Mouse (Mus musculus) E14TG2a.4 (cell line): ENCODE results near the gene Ip6k3.

ENCODE experiments used
- H3K27me3 ChIP-seq: 2 replicates; pipeline ENCODE4 v1.6.1; 2014; ENCODE audit warnings: low read length, control low read depth; ENCODE audit not compliant: insufficient read depth
- H3K36me3 ChIP-seq: 2 replicates; pipeline ENCODE4 v1.6.1; 2014; ENCODE audit warnings: low read length, control low read depth; ENCODE audit not compliant: insufficient read depth
- H3K4me1 ChIP-seq: replicated peaks from 2 replicates; pipeline ENCODE4 v1.6.1; 2014; ENCODE audit warnings: low read depth, low read length, control low read depth
- H3K4me3 ChIP-seq: replicated peaks from 2 replicates; pipeline ENCODE4 v1.5.1; 2014; ENCODE audit warnings: mild to moderate bottlenecking, low read length
- H3K9me3 ChIP-seq: 2 replicates; pipeline ENCODE4 v1.6.1; 2014; ENCODE audit warnings: low read length, control low read depth
- CTCF ChIP-seq: conservative IDR thresholded peaks from 2 replicates; pipeline ENCODE4 v1.5.1; 2014; ENCODE audit warnings: low read length
- NANOG ChIP-seq: IDR thresholded peaks from 2 replicates; pipeline ENCODE4 v1.6.1; 2014; ENCODE audit warnings: borderline replicate concordance, low read length, mixed read lengths
- POU5F1 ChIP-seq: IDR thresholded peaks from 2 replicates; pipeline ENCODE4 v1.6.1; 2014; ENCODE audit warnings: low read length, borderline replicate concordance

Gene Ip6k3

GRCm38 (mm10) chr17:27138396-27138795 is 29.2 kb downstream of the Ip6k3 start:
- Histone ChIP-seq H3K4me3 (no peak overlapping the region), H3K9me3 (no peaks in the 10 kb centered on the region), H3K4me1 (peaks cover 48% of the 10 kb centered on the region), H3K36me3 (no peaks in the 10 kb centered on the region), H3K27me3 (peaks cover 30% of the 10 kb centered on the region)
- no peak for TF ChIP-seq CTCF
- no peak for TF ChIP-seq POU5F1
- TF ChIP-seq NANOG = no peak

- Histone ChIP-seq H3K9me3 (no peaks in the 10 kb centered on the region), H3K4me3 (no peak overlapping the region), H3K36me3 (peaks cover 26% of the 10 kb centered on the region), H3K27me3 (peaks cover 25% of the 10 kb centered on the region; the same call in 1 of the 2 replicates), H3K4me1 (peaks cover 49% of the 10 kb centered on the region)
- TF ChIP-seq CTCF (no peak), NANOG (no peak)
Measured at GRCm38 (mm10) chr17:27134715-27135114, 32.9 kb downstream of the Ip6k3 start.

GRCm38 (mm10) chr17:27134187-27134586 is 33.4 kb downstream of the Ip6k3 start:
- peaks cover 31% of the 10 kb centered on the region for H3K36me3 ChIP-seq
- H3K4me1 ChIP-seq = peaks cover 54% of the 10 kb centered on the region
- H3K27me3 ChIP-seq = peaks cover 25% of the 10 kb centered on the region; the same call in 1 of the 2 replicates
- TF ChIP-seq NANOG (no peak), CTCF (no peak), POU5F1 (no peak)
- H3K4me3 ChIP-seq = no peak overlapping the region
- no peaks in the 10 kb centered on the region for H3K9me3 ChIP-seq

GRCm38 (mm10) chr17:27133551-27134141 is 33.9 kb downstream of the Ip6k3 start, which contains the start of gene Uqcc2:
Gene Uqcc2 (minus strand): TSS chr17:27133916.
- H3K4me3 ChIP-seq = peak within 1 kb of the TSS; percentile 88
- no peak for TF ChIP-seq NANOG
- TF ChIP-seq CTCF = no peak
- no peak for TF ChIP-seq POU5F1

GRCm38 (mm10) chr17:27132238-27132637 is 35.4 kb downstream of the Ip6k3 start:
- Histone ChIP-seq H3K4me1 (peaks cover 65% of the 10 kb centered on the region), H3K4me3 (no peak overlapping the region), H3K9me3 (no peaks in the 10 kb centered on the region), H3K27me3 (peaks cover 25% of the 10 kb centered on the region; the same call in 1 of the 2 replicates), H3K36me3 (peaks cover 50% of the 10 kb centered on the region)
- TF ChIP-seq CTCF (no peak), NANOG (no peak), POU5F1 (no peak)

More at GRCm38 (mm10) chr17:27133551-27134141, 33.9 kb downstream of the Ip6k3 start, which contains the start of gene Uqcc2:
- no peaks in the 10 kb centered on the region for H3K9me3 ChIP-seq
- H3K36me3 ChIP-seq = peaks cover 37% of the 10 kb centered on the region
- H3K27me3 ChIP-seq = peaks cover 25% of the 10 kb centered on the region; the same call in 1 of the 2 replicates
- peaks cover 59% of the 10 kb centered on the region for H3K4me1 ChIP-seq

GRCm38 (mm10) chr17:27131240-27131665 is 36.3 kb downstream of the Ip6k3 start:
- TF ChIP-seq CTCF (no peak), POU5F1 (no peak), NANOG (no peak)
- Histone ChIP-seq H3K27me3 (peaks cover 22% of the 10 kb centered on the region; the same call in 1 of the 2 replicates), H3K4me1 (peaks cover 74% of the 10 kb centered on the region), H3K4me3 (peak overlapping the region; percentile 7; the same call in 1 of the 2 replicates), H3K36me3 (peaks cover 58% of the 10 kb centered on the region), H3K9me3 (no peaks in the 10 kb centered on the region)

GRCm38 (mm10) chr17:27130246-27130645 is 37.3 kb downstream of the Ip6k3 start:
- Histone ChIP-seq H3K9me3 (no peaks in the 10 kb centered on the region), H3K36me3 (peaks cover 68% of the 10 kb centered on the region), H3K27me3 (peaks cover 18% of the 10 kb centered on the region; the same call in 1 of the 2 replicates), H3K4me1 (peaks cover 80% of the 10 kb centered on the region), H3K4me3 (0 out of 2 replicates have a peak overlapping the region, but pooled peaks have one; percentile 7)
- no peak for TF ChIP-seq NANOG

- H3K9me3 ChIP-seq = no peaks in the 10 kb centered on the region
- peaks cover 14% of the 10 kb centered on the region; the same call in 1 of the 2 replicates for H3K27me3 ChIP-seq
- no peak overlapping the region for H3K4me3 ChIP-seq
- peaks cover 72% of the 10 kb centered on the region for H3K36me3 ChIP-seq
- peaks cover 79% of the 10 kb centered on the region for H3K4me1 ChIP-seq
- TF ChIP-seq CTCF (no peak), POU5F1 (no peak), NANOG (no peak)
Measured at GRCm38 (mm10) chr17:27129819-27130218, 37.8 kb downstream of the Ip6k3 start.

GRCm38 (mm10) chr17:27129291-27129690 is 38.3 kb downstream of the Ip6k3 start:
- peaks cover 82% of the 10 kb centered on the region for H3K4me1 ChIP-seq
- no peak for TF ChIP-seq CTCF
- no peak for TF ChIP-seq NANOG
- TF ChIP-seq POU5F1 = no peak
- H3K4me3 ChIP-seq = no peak overlapping the region
- H3K9me3 ChIP-seq = no peaks in the 10 kb centered on the region
- peaks cover 77% of the 10 kb centered on the region for H3K36me3 ChIP-seq
- peaks cover 12% of the 10 kb centered on the region; the same call in 1 of the 2 replicates for H3K27me3 ChIP-seq
